Mouse (Mus musculus): Measurements from ENCODE around the gene Ddx19b.

DNA sequence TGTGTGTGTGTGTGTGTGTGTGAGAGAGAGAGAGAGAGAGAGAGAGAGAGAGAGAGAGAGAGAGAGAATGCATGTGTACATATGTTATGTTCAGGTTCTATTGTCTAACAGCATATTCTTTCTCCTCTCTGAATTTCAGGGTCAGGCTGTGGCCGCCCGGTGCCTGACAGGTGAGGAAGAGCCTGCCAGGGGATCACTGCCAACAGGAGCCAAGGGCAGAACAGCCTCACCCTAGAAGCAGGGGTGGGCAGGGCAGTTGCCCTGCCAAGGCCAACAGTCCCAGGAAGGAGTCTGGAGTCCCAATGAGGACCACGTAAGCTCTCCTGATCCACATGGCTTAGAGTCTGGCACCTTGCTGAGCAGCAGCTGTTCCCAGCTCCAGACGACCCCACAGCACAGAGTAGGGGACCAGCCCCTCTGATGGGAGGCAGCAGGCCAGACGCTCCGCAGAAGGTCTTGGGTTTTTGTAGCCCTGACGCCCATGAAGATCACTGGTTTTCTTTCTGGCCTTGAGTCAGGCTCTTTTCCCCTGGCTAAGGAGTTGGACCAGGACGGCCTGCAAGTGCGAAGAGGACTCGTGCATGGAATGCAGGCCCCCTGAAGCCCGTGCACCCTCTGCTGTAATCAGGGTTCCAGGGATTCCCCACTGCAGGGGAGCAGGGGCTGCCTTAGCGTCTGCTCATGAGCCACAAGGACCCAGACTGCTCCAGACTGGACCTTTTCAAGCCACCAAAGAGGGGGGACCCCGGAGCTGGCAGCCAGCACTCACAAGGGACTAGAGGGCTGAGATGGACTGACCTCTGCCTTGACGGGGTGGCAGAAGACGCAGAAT, 74.7 kb downstream of the Ddx19b start:
- no peak for TF ChIP-seq CTCF (IDR thresholded peaks at IDR 0.05; ENCODE audit: borderline replicate concordance, control insufficient read depth, extremely low read depth, insufficient read depth, low read length, poor library complexity)
- TF ChIP-seq POLR2A (IDR thresholded peaks at IDR 0.05; ENCODE audit: control insufficient read depth, extremely low read depth, insufficient read depth, low read length, poor library complexity), result no peak

Data from thymus, adult 2 months (tissue).